Mouse (Mus musculus): Measurements from ENCODE around the gene Gm3285.
A peak's percentile ranks its signal among the peaks of the same experiment; 100 is the strongest.

The Gm3285 gene

GRCm38 (mm10) chr10:77900126-77900525 lies 38.4 kb downstream of the Gm3285 start:
- no peak for DNase-seq (ENCODE audit: low read depth, low spot score)

DNA sequence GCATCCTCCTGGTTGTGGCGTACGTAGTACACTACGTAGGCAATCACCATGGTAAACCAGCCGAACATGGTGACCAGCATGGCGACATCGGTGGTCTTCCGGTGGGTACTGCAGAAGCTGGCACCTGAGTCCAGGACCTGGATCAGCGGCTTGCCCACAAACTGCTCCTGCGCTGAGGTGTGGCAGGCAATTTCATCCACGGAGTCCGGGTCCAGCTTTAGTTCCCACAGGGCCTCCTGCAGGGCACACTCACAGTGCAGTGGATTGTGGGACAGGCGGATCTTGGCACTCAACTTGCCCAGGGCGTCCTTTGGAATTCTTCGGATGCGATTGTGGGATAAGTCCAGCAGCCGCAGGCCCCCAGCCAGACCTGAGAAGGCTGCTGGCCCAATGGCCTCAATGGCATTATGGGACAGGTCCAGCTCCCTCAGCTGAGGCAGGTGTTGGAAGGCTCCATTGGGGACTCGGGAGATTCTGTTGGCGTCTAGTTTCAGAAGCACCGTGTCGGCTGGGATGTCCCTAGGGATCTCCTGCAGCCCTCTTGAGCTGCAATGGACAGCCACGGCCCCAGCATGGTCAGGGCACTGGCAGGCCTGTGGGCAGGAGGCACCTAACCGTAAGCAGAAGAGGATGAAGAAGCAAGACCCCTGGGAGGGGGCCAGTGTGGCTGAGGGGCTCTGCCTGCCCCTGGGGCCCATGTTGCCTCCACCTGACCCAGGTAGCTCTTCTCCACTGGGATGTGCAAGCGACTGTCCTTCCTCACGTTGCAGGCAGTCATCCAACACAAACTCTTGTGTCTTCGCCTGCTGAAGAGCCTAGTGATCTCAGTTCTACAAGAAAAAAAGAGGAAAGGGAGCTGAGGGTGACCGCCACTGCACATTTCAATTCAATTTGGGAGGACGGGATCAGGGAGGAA lies 39.4 kb downstream of the Gm3285 start:
- DNase-seq (ENCODE audit: low read depth, low spot score) = no peak

GRCm38 (mm10) chr10:77901871-77902210 lies 40.1 kb downstream of the Gm3285 start:
- DNase-seq (ENCODE audit: low read depth, low spot score) = no peak

- DNase-seq (ENCODE audit: low read depth, low spot score) = peak; percentile 45
Observed at GRCm38 (mm10) chr10:77902211-77902893, 40.6 kb downstream of the Gm3285 start, which contains the start of gene Lrrc3. Gene Lrrc3, minus strand, starts transcription at chr10:77902536.

GRCm38 (mm10) chr10:77902894-77903715 lies 41.3 kb downstream of the Gm3285 start:
- DNase-seq (ENCODE audit: low read depth, low spot score) = peak; percentile 52

Measured in forelimb bud, embryonic 11.5 days (tissue).